Mouse (Mus musculus) ovary, adult 2 months (tissue): Measurements from ENCODE around the gene Lbr. TPM values are rescaled to one million over a fixed set of nuclear protein-coding genes. Genes with fewer than 3 reads are reported as not detected.

Source experiments
- polyA plus RNA-seq: library from polyadenylated mRNA; depleted of rRNA; stranded (reverse); fragments of >200 nt; gene quantifications from 2 replicates; pipeline ENCODE4 v1.2.3, GENCODE M21; 2012; rRNA removed

Lbr gene
- 15.5 and 18.2 TPM in 2 replicates for polyA plus RNA-seq

GRCm38 (mm10) chr1:181842781-181843180 is at the start of gene Lbr:
Lbr (minus strand) TSS chr1:181843046.

Other genes starting within 250 kb of the Lbr start
- 44.9 and 50.6 TPM in 2 replicates for gene Enah, start 176.9 kb upstream of the Lbr start, polyA plus RNA-seq